Mouse (Mus musculus) midbrain, embryonic 13.5 days (tissue): ENCODE measurements around the gene Zc3h13. TPM values are rescaled to one million over a fixed set of nuclear protein-coding genes. Genes with fewer than 3 reads are reported as not detected.

ENCODE experiments used
- ATAC-seq: fragments of 200-750 bp; cut with Nextera tagmentation; 2 replicates; pipeline ENCODE4 v1.8.0; 2017; ENCODE audit warnings: mild to moderate bottlenecking, moderate TSS enrichment, moderate library complexity
- H3K27ac ChIP-seq: fragments of 300-500 bp; sonication (generic); 2 replicates; pipeline ENCODE4 v1.5.1; 2015; ENCODE audit warnings: inconsistent platforms, mild to moderate bottlenecking, moderate library complexity
- H3K27me3 ChIP-seq: fragments of 300-500 bp; sonication (generic); 2 replicates; pipeline ENCODE4 v1.6.1; 2015; ENCODE audit warnings: mild to moderate bottlenecking, inconsistent platforms
- H3K36me3 ChIP-seq: fragments of 300-500 bp; sonication (generic); 2 replicates; pipeline ENCODE4 v1.6.1; 2015; ENCODE audit warnings: mild to moderate bottlenecking, inconsistent platforms
- H3K4me1 ChIP-seq: fragments of 300-500 bp; sonication (generic); replicated peaks from 2 replicates; pipeline ENCODE4 v1.6.1; 2015; ENCODE audit warnings: inconsistent platforms
- H3K4me2 ChIP-seq: fragments of 300-500 bp; sonication (generic); replicated peaks from 2 replicates; pipeline ENCODE4 v1.6.1; 2015; ENCODE audit warnings: moderate library complexity, mild to moderate bottlenecking, inconsistent platforms
- H3K4me3 ChIP-seq: fragments of 300-500 bp; sonication (generic); replicated peaks from 2 replicates; pipeline ENCODE4 v1.5.1; 2015; ENCODE audit warnings: mild to moderate bottlenecking, inconsistent platforms
- H3K9ac ChIP-seq: fragments of 300-500 bp; sonication (generic); replicated peaks from 2 replicates; pipeline ENCODE4 v1.6.1; 2015; ENCODE audit warnings: mild to moderate bottlenecking, inconsistent platforms
- H3K9me3 ChIP-seq: fragments of 300-500 bp; sonication (generic); 2 replicates; pipeline ENCODE4 v1.6.1; 2016; ENCODE audit warnings: mild to moderate bottlenecking, inconsistent platforms
- WGBS: fragments of 180-500 bp; shearing (Covaris S2); methylation state at CpG from one replicate; pipeline ENCODE4 v1.1.7; 2015; 5-methylcytosine and 5-hydroxymethylcytosine counted together
- polyA plus RNA-seq: library from polyadenylated mRNA; unstranded; fragments of >200 nt; fragmentation: Nextera tagmentation; extraction: Ambion mirVana; gene quantifications from 2 replicates; pipeline ENCODE4 v1.2.1, GENCODE M21; 2015

Zc3h13 gene
- polyA plus RNA-seq: 45.2 and 45.4 TPM in 2 replicates

- H3K9ac ChIP-seq: peak within 1 kb of the TSS; percentile 96
- no peaks in the 10 kb centered on the region for H3K9me3 ChIP-seq
- H3K4me1 ChIP-seq: peaks cover 15% of the 10 kb centered on the region
- no peaks in the 10 kb centered on the region for H3K36me3 ChIP-seq
- peak within 1 kb of the TSS; percentile 89 for H3K4me2 ChIP-seq
- H3K4me3 ChIP-seq: peak within 1 kb of the TSS; percentile 100
- H3K27ac ChIP-seq: peak within 1 kb of the TSS; percentile 83
- H3K27me3 ChIP-seq: no peaks in the 10 kb centered on the region
- under 1% methylated on average over 61 of the region's 61 CpGs for WGBS
- ATAC-seq: peak; percentile 99
Observed at GRCm38 (mm10) chr14:75284193-75284915, at the start of gene Zc3h13. TSS of gene Zc3h13 (plus strand) at chr14:75284373.

GRCm38 (mm10) chr14:75235552-75235951 lies 48.6 kb upstream of the Zc3h13 start:
- peak overlapping the region; percentile 19; the same call in 1 of the 2 replicates for H3K4me3 ChIP-seq
- H3K9ac ChIP-seq: no peak overlapping the region
- H3K4me1 ChIP-seq: peaks cover 19% of the 10 kb centered on the region
- no peaks in the 10 kb centered on the region for H3K36me3 ChIP-seq
- peak; percentile 40 for ATAC-seq
- 61% methylated on average over 8 of the region's 8 CpGs for WGBS
- H3K27me3 ChIP-seq: peaks cover 24% of the 10 kb centered on the region
- peak overlapping the region; percentile 39; the same call in 1 of the 2 replicates for H3K27ac ChIP-seq
- peak overlapping the region; percentile 36 for H3K4me2 ChIP-seq
- no peaks in the 10 kb centered on the region for H3K9me3 ChIP-seq

GRCm38 (mm10) chr14:75235955-75236635 lies 48.1 kb upstream of the Zc3h13 start:
- no peak overlapping the region for H3K9ac ChIP-seq
- ATAC-seq: peak; percentile 91
- no peaks in the 10 kb centered on the region for H3K36me3 ChIP-seq
- H3K27me3 ChIP-seq: peaks cover 22% of the 10 kb centered on the region
- peaks cover 19% of the 10 kb centered on the region for H3K4me1 ChIP-seq
- peak overlapping the region; percentile 47; the same call in 1 of the 2 replicates for H3K27ac ChIP-seq
- H3K4me3 ChIP-seq: peak overlapping the region; percentile 19; the same call in 1 of the 2 replicates
- no peaks in the 10 kb centered on the region for H3K9me3 ChIP-seq
- 13% methylated on average over 9 of the region's 9 CpGs for WGBS
- H3K4me2 ChIP-seq: peak overlapping the region; percentile 36

- ATAC-seq: no peak
- Histone ChIP-seq H3K9ac (no peak overlapping the region), H3K4me2 (no peak overlapping the region), H3K9me3 (no peaks in the 10 kb centered on the region), H3K27me3 (peaks cover 17% of the 10 kb centered on the region), H3K27ac (peak overlapping the region; percentile 47), H3K4me3 (no peak overlapping the region), H3K36me3 (no peaks in the 10 kb centered on the region), H3K4me1 (peaks cover 19% of the 10 kb centered on the region)
- WGBS: 53% methylated on average over 4 of the region's 4 CpGs
Observed at GRCm38 (mm10) chr14:75236636-75237003, 47.6 kb upstream of the Zc3h13 start.

- Histone ChIP-seq H3K27me3 (peaks cover 16% of the 10 kb centered on the region), H3K4me2 (no peak overlapping the region), H3K4me3 (no peak overlapping the region), H3K9ac (no peak overlapping the region), H3K27ac (no peak overlapping the region; the same call in 1 of the 2 replicates), H3K36me3 (no peaks in the 10 kb centered on the region), H3K4me1 (peaks cover 19% of the 10 kb centered on the region), H3K9me3 (no peaks in the 10 kb centered on the region)
- 68% methylated on average over 8 of the region's 8 CpGs for WGBS
- ATAC-seq: no peak
Observed at GRCm38 (mm10) chr14:75237096-75237495, 47.1 kb upstream of the Zc3h13 start.

- Histone ChIP-seq H3K9me3 (no peaks in the 10 kb centered on the region), H3K4me2 (no peak overlapping the region), H3K27me3 (peaks cover 16% of the 10 kb centered on the region), H3K4me3 (no peak overlapping the region), H3K4me1 (peaks cover 19% of the 10 kb centered on the region), H3K27ac (no peak overlapping the region), H3K36me3 (no peaks in the 10 kb centered on the region), H3K9ac (no peak overlapping the region)
- WGBS: 81% methylated on average over 6 of the region's 6 CpGs
- no peak for ATAC-seq
Observed at GRCm38 (mm10) chr14:75238054-75238692, 46.0 kb upstream of the Zc3h13 start.

- 94% methylated on average over 5 of the region's 5 CpGs for WGBS
- Histone ChIP-seq H3K4me3 (no peak within 1 kb of the TSS), H3K27me3 (peaks cover 9% of the 10 kb centered on the region; the same call in 1 of the 2 replicates), H3K9me3 (no peaks in the 10 kb centered on the region), H3K27ac (no peak within 1 kb of the TSS), H3K36me3 (no peaks in the 10 kb centered on the region), H3K9ac (no peak within 1 kb of the TSS), H3K4me2 (no peak within 1 kb of the TSS), H3K4me1 (0 out of 2 replicates have a peak, but pooled peaks cover 1% of the 10 kb centered on the region)
- ATAC-seq: no peak
Observed at GRCm38 (mm10) chr14:75242087-75242486, 42.1 kb upstream of the Zc3h13 start, which contains the start of gene Cpb2. TSS of gene Cpb2 (plus strand) at chr14:75242287.

GRCm38 (mm10) chr14:75246024-75247000 lies 37.9 kb upstream of the Zc3h13 start:
- H3K4me1 ChIP-seq: no peaks in the 10 kb centered on the region
- WGBS: 86% methylated on average over 11 of the region's 11 CpGs
- ATAC-seq: no peak
- H3K27me3 ChIP-seq: no peaks in the 10 kb centered on the region
- H3K36me3 ChIP-seq: no peaks in the 10 kb centered on the region
- no peak overlapping the region for H3K27ac ChIP-seq
- no peak overlapping the region for H3K9ac ChIP-seq
- H3K9me3 ChIP-seq: no peaks in the 10 kb centered on the region
- H3K4me3 ChIP-seq: no peak overlapping the region
- H3K4me2 ChIP-seq: no peak overlapping the region

GRCm38 (mm10) chr14:75250432-75250831 lies 33.7 kb upstream of the Zc3h13 start:
- no peak overlapping the region for H3K4me3 ChIP-seq
- no peaks in the 10 kb centered on the region for H3K4me1 ChIP-seq
- no peak overlapping the region for H3K27ac ChIP-seq
- H3K27me3 ChIP-seq: no peaks in the 10 kb centered on the region
- no peak overlapping the region for H3K9ac ChIP-seq
- ATAC-seq: no peak
- no peaks in the 10 kb centered on the region for H3K9me3 ChIP-seq
- WGBS: 91% methylated on average over 3 of the region's 3 CpGs
- H3K4me2 ChIP-seq: no peak overlapping the region
- H3K36me3 ChIP-seq: no peaks in the 10 kb centered on the region

- Histone ChIP-seq H3K4me1 (no peaks in the 10 kb centered on the region; the same call in 1 of the 2 replicates), H3K4me3 (no peak overlapping the region), H3K9ac (no peak overlapping the region), H3K27ac (no peak overlapping the region), H3K9me3 (no peaks in the 10 kb centered on the region), H3K36me3 (no peaks in the 10 kb centered on the region), H3K27me3 (no peaks in the 10 kb centered on the region), H3K4me2 (no peak overlapping the region)
- 56% methylated on average over 5 of the region's 5 CpGs for WGBS
- ATAC-seq: no peak
Observed at GRCm38 (mm10) chr14:75256521-75256920, 27.7 kb upstream of the Zc3h13 start.

GRCm38 (mm10) chr14:75269531-75269930 lies 14.6 kb upstream of the Zc3h13 start:
- Histone ChIP-seq H3K4me1 (no peaks in the 10 kb centered on the region), H3K36me3 (no peaks in the 10 kb centered on the region), H3K27me3 (no peaks in the 10 kb centered on the region), H3K4me3 (no peak overlapping the region), H3K4me2 (no peak overlapping the region), H3K9ac (no peak overlapping the region), H3K9me3 (no peaks in the 10 kb centered on the region), H3K27ac (no peak overlapping the region)
- 89% methylated on average over 5 of the region's 5 CpGs for whole genome bisulfite sequencing
- ATAC-seq: no peak
